Mouse (Mus musculus) liver, postnatal 0 days (tissue): Measurements from ENCODE around the gene Rab29. TPM values are rescaled to one million over a fixed set of nuclear protein-coding genes. Genes with fewer than 3 reads are reported as not detected.

ENCODE experiments used
- ATAC-seq: fragments of 200-750 bp; cut with Nextera tagmentation; 2 replicates; pipeline ENCODE4 v1.8.0; 2017; ENCODE audit warnings: mild to moderate bottlenecking, moderate library complexity
- DNase-seq: peaks from one replicate; pipeline ENCODE4 v3.0.0-alpha.2; 2016
- H3K27ac ChIP-seq: fragments of 300-500 bp; sonication (generic); 2 replicates; pipeline ENCODE4 v1.5.1; 2014; ENCODE audit warnings: antibody characterized with exemption, moderate library complexity, mild to moderate bottlenecking, low read depth
- H3K27me3 ChIP-seq: fragments of 300-500 bp; sonication (generic); 2 replicates; pipeline ENCODE4 v1.6.1; 2014; ENCODE audit warnings: low read length, control low read depth, mixed read lengths; ENCODE audit not compliant: insufficient read depth
- H3K36me3 ChIP-seq: fragments of 300-500 bp; sonication (generic); replicated peaks from 2 replicates; pipeline ENCODE4 v1.6.1; 2014; ENCODE audit warnings: mild to moderate bottlenecking, control low read depth, low read length, moderate library complexity, mixed read lengths; ENCODE audit not compliant: insufficient read depth
- H3K4me1 ChIP-seq: fragments of 300-500 bp; sonication (generic); 2 replicates; pipeline ENCODE4 v1.6.1; 2014; ENCODE audit warnings: antibody characterized with exemption, mild to moderate bottlenecking, control low read depth; ENCODE audit not compliant: insufficient read depth
- H3K4me2 ChIP-seq: fragments of 300-500 bp; sonication (generic); 2 replicates; pipeline ENCODE4 v1.6.1; 2014; ENCODE audit warnings: low read depth, mild to moderate bottlenecking, low read length, moderate library complexity, mixed read lengths
- H3K4me3 ChIP-seq: fragments of 300-500 bp; sonication (generic); 2 replicates; pipeline ENCODE4 v1.5.1; 2014; ENCODE audit warnings: low read depth, low read length
- H3K9ac ChIP-seq: fragments of 300-500 bp; sonication (generic); replicated peaks from 2 replicates; pipeline ENCODE4 v1.6.1; 2014; ENCODE audit warnings: mild to moderate bottlenecking, moderate library complexity
- H3K9me3 ChIP-seq: fragments of 300-500 bp; sonication (generic); 2 replicates; pipeline ENCODE4 v1.6.1; 2016; ENCODE audit warnings: mild to moderate bottlenecking, control low read depth, low read length, mixed read lengths
- CTCF ChIP-seq: sonication (generic); IDR thresholded peaks from 2 replicates; pipeline ENCODE4 v1.5.1; 2016; ENCODE audit warnings: antibody characterized with exemption, low read depth
- EP300 ChIP-seq: IDR thresholded peaks from 2 replicates; pipeline ENCODE4 v1.6.1; 2016; ENCODE audit warnings: antibody characterized with exemption, low read depth, mild to moderate bottlenecking
- WGBS: fragments of 180-500 bp; shearing (Covaris S2); extraction: QIAGEN DNeasy Blood & Tissue Kit; methylation state at CpG from one replicate; pipeline ENCODE4 v1.1.7; 2014; ENCODE audit not compliant: insufficient replicate concordance; 5-methylcytosine and 5-hydroxymethylcytosine counted together
- polyA plus RNA-seq: library from polyadenylated mRNA; unstranded; fragments of >200 nt; fragmentation: Nextera tagmentation; extraction: Ambion mirVana; gene quantifications from 2 replicates; pipeline ENCODE4 v1.2.1, GENCODE M21; 2015

Gene Rab29
- polyA plus RNA-seq, 1 experiment from 2014 or later = 9.0 TPM

- H3K4me3 ChIP-seq = no peak overlapping the region
- H3K27me3 ChIP-seq = no peaks in the 10 kb centered on the region
- H3K27ac ChIP-seq = no peak overlapping the region
- no peaks in the 10 kb centered on the region for H3K9me3 ChIP-seq
- WGBS = 75% methylated on average over 8 of the region's 8 CpGs
- H3K4me2 ChIP-seq = no peak overlapping the region
- H3K9ac ChIP-seq = no peak overlapping the region
- H3K4me1 ChIP-seq = peaks cover 12% of the 10 kb centered on the region
- ATAC-seq (no peak), DNase-seq (no peak)
- no peak for TF ChIP-seq EP300
- TF ChIP-seq CTCF = no peak
- no peaks in the 10 kb centered on the region for H3K36me3 ChIP-seq
Observed at GRCm38 (mm10) chr1:131830971-131831641, 35.9 kb upstream of the Rab29 start.

GRCm38 (mm10) chr1:131837035-131837434, 30.0 kb upstream of the Rab29 start:
- Histone ChIP-seq H3K4me1 (no peaks in the 10 kb centered on the region), H3K4me3 (no peak overlapping the region), H3K36me3 (no peaks in the 10 kb centered on the region), H3K9me3 (no peaks in the 10 kb centered on the region), H3K4me2 (no peak overlapping the region), H3K27ac (no peak overlapping the region), H3K9ac (no peak overlapping the region), H3K27me3 (no peaks in the 10 kb centered on the region)
- no peak for DNase-seq
- 82% methylated on average over 3 of the region's 3 CpGs for whole genome bisulfite sequencing
- no peak for TF ChIP-seq EP300
- no peak for TF ChIP-seq CTCF
- ATAC-seq = no peak

GRCm38 (mm10) chr1:131838542-131838941, 28.5 kb upstream of the Rab29 start:
- H3K27ac ChIP-seq = no peak overlapping the region
- no peaks in the 10 kb centered on the region for H3K27me3 ChIP-seq
- 52% methylated on average over 5 of the region's 5 CpGs for WGBS
- no peak overlapping the region for H3K4me3 ChIP-seq
- ATAC-seq (no peak), DNase-seq (no peak)
- no peak overlapping the region for H3K4me2 ChIP-seq
- no peak for TF ChIP-seq EP300
- TF ChIP-seq CTCF = no peak
- no peak overlapping the region for H3K9ac ChIP-seq
- no peaks in the 10 kb centered on the region for H3K9me3 ChIP-seq
- H3K4me1 ChIP-seq = no peaks in the 10 kb centered on the region
- H3K36me3 ChIP-seq = no peaks in the 10 kb centered on the region

- no peak overlapping the region for H3K4me3 ChIP-seq
- no peak for TF ChIP-seq CTCF
- no peak for TF ChIP-seq EP300
- H3K9ac ChIP-seq = no peak overlapping the region
- H3K27me3 ChIP-seq = no peaks in the 10 kb centered on the region
- ATAC-seq = no peak
- no peak for DNase-seq
- WGBS = 63% methylated on average over 2 of the region's 2 CpGs
- H3K27ac ChIP-seq = no peak overlapping the region
- H3K9me3 ChIP-seq = no peaks in the 10 kb centered on the region
- no peak overlapping the region for H3K4me2 ChIP-seq
- no peaks in the 10 kb centered on the region for H3K36me3 ChIP-seq
- no peaks in the 10 kb centered on the region for H3K4me1 ChIP-seq
Observed at GRCm38 (mm10) chr1:131839279-131839678, 27.7 kb upstream of the Rab29 start.

GRCm38 (mm10) chr1:131842221-131842620, 24.8 kb upstream of the Rab29 start:
- no peak overlapping the region for H3K4me2 ChIP-seq
- 65% methylated on average over 4 of the region's 4 CpGs for WGBS
- H3K9ac ChIP-seq = no peak overlapping the region
- H3K36me3 ChIP-seq = no peaks in the 10 kb centered on the region
- H3K4me1 ChIP-seq = no peaks in the 10 kb centered on the region
- H3K9me3 ChIP-seq = no peaks in the 10 kb centered on the region
- no peak overlapping the region for H3K4me3 ChIP-seq
- DNase-seq (no peak), ATAC-seq (no peak)
- no peak overlapping the region for H3K27ac ChIP-seq
- no peaks in the 10 kb centered on the region for H3K27me3 ChIP-seq
- no peak for TF ChIP-seq CTCF
- TF ChIP-seq EP300 = no peak

- Histone ChIP-seq H3K9ac (no peak overlapping the region), H3K27me3 (no peaks in the 10 kb centered on the region), H3K27ac (no peak overlapping the region), H3K4me1 (no peaks in the 10 kb centered on the region), H3K9me3 (no peaks in the 10 kb centered on the region), H3K4me3 (no peak overlapping the region), H3K36me3 (no peaks in the 10 kb centered on the region), H3K4me2 (no peak overlapping the region)
- TF ChIP-seq CTCF (no peak), EP300 (no peak)
- ATAC-seq = no peak
- no peak for DNase-seq
- WGBS = 83% methylated on average over 10 of the region's 10 CpGs
Observed at GRCm38 (mm10) chr1:131843758-131844157, 23.3 kb upstream of the Rab29 start.
